Mouse (Mus musculus) midbrain, embryonic 12.5 days (tissue): ENCODE data around the gene Gm42957. TPM values are rescaled to one million over a fixed set of nuclear protein-coding genes. Genes with fewer than 3 reads are reported as not detected.

Experiments
- ATAC-seq: fragments of 200-750 bp; cut with Nextera tagmentation; 2 replicates; pipeline ENCODE4 v1.8.0; 2017; ENCODE audit warnings: low read depth, moderate TSS enrichment, moderate library complexity; ENCODE audit not compliant: low FRiP score
- H3K27ac ChIP-seq: fragments of 300-500 bp; sonication (generic); replicated peaks from 2 replicates; pipeline ENCODE4 v1.5.1; 2016; ENCODE audit warnings: mild to moderate bottlenecking
- H3K27me3 ChIP-seq: fragments of 300-500 bp; sonication (generic); 2 replicates; pipeline ENCODE4 v1.6.1; 2016; ENCODE audit warnings: mild to moderate bottlenecking
- H3K36me3 ChIP-seq: fragments of 300-500 bp; sonication (generic); 2 replicates; pipeline ENCODE4 v1.6.1; 2016
- H3K4me1 ChIP-seq: fragments of 300-500 bp; sonication (generic); 2 replicates; pipeline ENCODE4 v1.6.1; 2016
- H3K4me2 ChIP-seq: fragments of 300-500 bp; sonication (generic); replicated peaks from 2 replicates; pipeline ENCODE4 v1.6.1; 2016; ENCODE audit warnings: mild to moderate bottlenecking, moderate library complexity
- H3K4me3 ChIP-seq: fragments of 300-500 bp; sonication (generic); 2 replicates; pipeline ENCODE4 v1.5.1; 2016; ENCODE audit warnings: mild to moderate bottlenecking
- H3K9ac ChIP-seq: fragments of 300-500 bp; sonication (generic); replicated peaks from 2 replicates; pipeline ENCODE4 v1.6.1; 2016; ENCODE audit warnings: mild to moderate bottlenecking, moderate library complexity
- H3K9me3 ChIP-seq: fragments of 300-500 bp; sonication (generic); 2 replicates; pipeline ENCODE4 v1.6.1; 2016; ENCODE audit warnings: mild to moderate bottlenecking
- WGBS: fragments of 180-500 bp; shearing (Covaris S2); methylation state at CpG from one replicate; pipeline ENCODE4 v1.1.7; 2016; 5-methylcytosine and 5-hydroxymethylcytosine counted together
- polyA plus RNA-seq: library from polyadenylated mRNA; unstranded; fragments of >200 nt; fragmentation: Nextera tagmentation; extraction: Ambion mirVana; gene quantifications from 2 replicates; pipeline ENCODE4 v1.2.1, GENCODE M21; 2016

Gm42957 gene
- polyA plus RNA-seq, 1 experiment from 2014 or later = not detected

DNA sequence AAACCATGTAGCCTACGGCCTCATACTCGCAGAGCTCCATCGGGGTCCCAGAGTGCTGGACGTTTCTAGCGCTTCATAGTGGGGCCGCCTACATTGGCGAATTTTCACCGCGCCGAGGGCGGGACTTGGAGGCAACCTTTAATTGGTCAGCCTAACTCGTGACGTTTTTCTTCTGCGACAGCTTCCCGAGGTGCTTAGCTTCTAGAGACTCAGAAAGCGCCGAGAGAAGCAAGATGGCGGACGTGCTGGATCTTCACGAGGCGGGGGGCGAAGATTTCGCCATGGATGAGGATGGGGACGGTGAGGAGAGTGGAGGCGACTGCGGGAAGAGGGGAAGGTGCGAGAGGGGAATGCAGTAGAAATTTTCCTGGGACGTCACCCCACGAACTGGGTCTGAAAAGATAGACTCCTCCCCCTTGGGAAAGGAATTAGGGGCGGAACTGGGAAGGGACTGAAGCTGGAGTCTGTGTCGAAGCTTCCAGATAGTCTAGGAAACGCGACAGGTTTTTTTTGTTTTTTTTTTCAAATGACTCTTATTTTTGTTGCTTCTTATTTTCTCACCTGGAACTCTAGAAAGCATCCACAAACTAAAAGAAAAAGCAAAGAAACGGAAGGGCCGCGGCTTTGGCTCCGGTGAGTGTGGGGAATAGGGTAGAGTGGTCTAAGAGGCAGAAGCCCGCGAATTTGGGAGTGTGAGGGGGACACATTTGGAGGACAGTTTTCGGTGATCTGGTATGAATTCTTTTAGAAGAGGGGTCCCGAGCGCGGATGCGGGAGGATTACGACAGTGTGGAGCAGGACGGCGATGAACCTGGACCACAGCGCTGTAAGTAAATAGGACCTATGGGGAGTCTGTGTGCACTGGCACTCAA lies 5.3 kb upstream of the Gm42957 start, which contains the start of gene Rbm8a:
Gene Rbm8a (plus strand): TSS at position 205 of the 872 bp plus-strand sequence.
- H3K9ac ChIP-seq = peak within 1 kb of the TSS; percentile 76
- H3K4me3 ChIP-seq = peak within 1 kb of the TSS; percentile 71
- peak within 1 kb of the TSS; percentile 85 for H3K4me2 ChIP-seq
- peaks cover 18% of the 10 kb centered on the region for H3K4me1 ChIP-seq
- no peaks in the 10 kb centered on the region for H3K9me3 ChIP-seq
- H3K36me3 ChIP-seq = peaks cover 27% of the 10 kb centered on the region
- H3K27ac ChIP-seq = peak within 1 kb of the TSS; percentile 72; the same call in 1 of the 2 replicates
- WGBS = under 1% methylated on average over 48 of the region's 48 CpGs
- ATAC-seq = peak; percentile 92
- H3K27me3 ChIP-seq = no peaks in the 10 kb centered on the region

DNA sequence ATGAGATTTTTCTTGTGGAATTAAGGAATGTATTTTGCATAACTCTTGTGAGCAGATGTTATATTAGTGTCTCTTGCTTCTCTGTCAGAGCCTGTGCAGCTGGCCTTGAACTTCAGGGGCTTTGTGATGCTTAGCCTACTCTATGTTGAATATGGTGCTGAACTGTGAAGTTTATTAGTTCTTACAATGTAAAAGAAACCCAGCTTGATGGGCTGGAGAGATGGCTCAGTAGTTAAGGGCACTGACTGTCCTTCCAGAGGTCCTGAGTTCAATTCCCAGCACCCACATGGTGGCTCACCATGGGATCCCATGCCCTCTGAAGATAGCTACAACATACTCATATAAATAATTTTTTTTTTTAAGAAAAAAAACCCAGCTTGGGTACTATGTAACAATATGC lies 3.2 kb upstream of the Gm42957 start:
- ATAC-seq = no peak
- H3K27me3 ChIP-seq = no peaks in the 10 kb centered on the region
- H3K9ac ChIP-seq = no peak overlapping the region
- H3K9me3 ChIP-seq = no peaks in the 10 kb centered on the region
- peaks cover 20% of the 10 kb centered on the region for H3K36me3 ChIP-seq
- H3K4me2 ChIP-seq = no peak overlapping the region
- H3K27ac ChIP-seq = no peak overlapping the region
- H3K4me1 ChIP-seq = peaks cover 32% of the 10 kb centered on the region
- H3K4me3 ChIP-seq = no peak overlapping the region

GRCm38 (mm10) chr3:96634015-96634414 lies 1.3 kb upstream of the Gm42957 start:
- Histone ChIP-seq H3K27me3 (no peaks in the 10 kb centered on the region), H3K4me2 (no peak overlapping the region), H3K27ac (no peak overlapping the region), H3K36me3 (peaks cover 32% of the 10 kb centered on the region), H3K4me1 (peaks cover 31% of the 10 kb centered on the region), H3K9ac (no peak overlapping the region), H3K4me3 (no peak overlapping the region), H3K9me3 (no peaks in the 10 kb centered on the region)
- WGBS = 74% methylated on average over 1 of the region's 1 CpGs
- no peak for ATAC-seq

- peak overlapping the region; percentile 87 for H3K27ac ChIP-seq
- 10% methylated on average over 15 of the region's 15 CpGs for WGBS
- peaks cover 24% of the 10 kb centered on the region for H3K4me1 ChIP-seq
- peak overlapping the region; percentile 92 for H3K4me3 ChIP-seq
- ATAC-seq = no peak; the same call in 1 of the 2 replicates
- H3K27me3 ChIP-seq = no peaks in the 10 kb centered on the region
- H3K9ac ChIP-seq = peak overlapping the region; percentile 94
- peaks cover 44% of the 10 kb centered on the region for H3K36me3 ChIP-seq
- H3K9me3 ChIP-seq = no peaks in the 10 kb centered on the region
- H3K4me2 ChIP-seq = peak overlapping the region; percentile 89
These were observed 632 bp downstream of the Gm42957 start for GRCm38 (mm10) chr3:96635906-96636305.

- no peak for ATAC-seq
- Histone ChIP-seq H3K27ac (no peak overlapping the region), H3K9me3 (no peaks in the 10 kb centered on the region), H3K4me3 (peak overlapping the region; percentile 92), H3K4me1 (peaks cover 19% of the 10 kb centered on the region), H3K9ac (peak overlapping the region; percentile 94; the same call in 1 of the 2 replicates), H3K27me3 (no peaks in the 10 kb centered on the region), H3K36me3 (peaks cover 46% of the 10 kb centered on the region), H3K4me2 (peak overlapping the region; percentile 89)
- 69% methylated on average over 11 of the region's 11 CpGs for WGBS
These were observed 1.2 kb downstream of the Gm42957 start for GRCm38 (mm10) chr3:96636448-96636847.

GRCm38 (mm10) chr3:96639219-96639618 lies 3.9 kb downstream of the Gm42957 start:
- no peak overlapping the region for H3K9ac ChIP-seq
- ATAC-seq = no peak
- H3K4me3 ChIP-seq = no peak overlapping the region
- no peaks in the 10 kb centered on the region for H3K9me3 ChIP-seq
- H3K27me3 ChIP-seq = no peaks in the 10 kb centered on the region
- H3K4me2 ChIP-seq = no peak overlapping the region
- H3K36me3 ChIP-seq = peaks cover 48% of the 10 kb centered on the region
- no peak overlapping the region for H3K27ac ChIP-seq
- H3K4me1 ChIP-seq = peaks cover 19% of the 10 kb centered on the region
- 88% methylated on average over 1 of the region's 1 CpGs for WGBS

GRCm38 (mm10) chr3:96645018-96645649 lies 9.9 kb downstream of the Gm42957 start, which contains the start of gene Itga10:
Itga10 (plus strand) TSS chr3:96645584.
- Histone ChIP-seq H3K4me1 (no peaks in the 10 kb centered on the region), H3K9me3 (no peaks in the 10 kb centered on the region), H3K27ac (no peak within 1 kb of the TSS), H3K9ac (no peak within 1 kb of the TSS), H3K27me3 (no peaks in the 10 kb centered on the region), H3K4me3 (no peak within 1 kb of the TSS), H3K4me2 (no peak within 1 kb of the TSS), H3K36me3 (peaks cover 32% of the 10 kb centered on the region)
- ATAC-seq = no peak
- WGBS = 64% methylated on average over 7 of the region's 7 CpGs

GRCm38 (mm10) chr3:96647365-96647764 lies 12.1 kb downstream of the Gm42957 start:
- no peak for ATAC-seq
- 80% methylated on average over 3 of the region's 3 CpGs for WGBS
- H3K27ac ChIP-seq = no peak overlapping the region

DNA sequence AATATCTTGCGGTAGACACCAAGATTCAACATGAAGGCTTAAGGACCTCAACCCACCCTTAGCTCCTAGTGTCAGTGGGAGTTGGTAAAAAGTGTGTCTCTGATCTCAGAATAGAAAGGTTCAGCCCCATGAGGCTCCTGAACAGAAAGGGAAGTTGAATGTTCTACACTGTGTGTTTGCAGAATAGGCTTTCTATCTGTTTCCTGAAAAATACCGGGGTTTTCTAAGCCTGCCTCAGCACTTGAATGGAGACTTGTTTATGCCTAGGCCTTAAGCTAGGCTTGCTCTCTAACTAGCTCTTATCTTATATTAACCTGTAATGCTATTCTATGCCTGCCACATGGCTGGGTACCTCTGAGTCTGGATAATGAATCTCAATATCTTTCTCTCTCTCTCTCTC lies 25.6 kb downstream of the Gm42957 start:
- no peak for ATAC-seq
- H3K27me3 ChIP-seq = no peaks in the 10 kb centered on the region
- peaks cover 10% of the 10 kb centered on the region; the same call in 1 of the 2 replicates for H3K4me1 ChIP-seq
- H3K4me3 ChIP-seq = no peak overlapping the region
- no peak overlapping the region for H3K27ac ChIP-seq
- 80% methylated on average over 2 of the region's 2 CpGs for WGBS
- H3K36me3 ChIP-seq = no peaks in the 10 kb centered on the region
- H3K9me3 ChIP-seq = no peaks in the 10 kb centered on the region
- no peak overlapping the region for H3K4me2 ChIP-seq
- H3K9ac ChIP-seq = no peak overlapping the region

More at GRCm38 (mm10) chr3:96647365-96647764, 12.1 kb downstream of the Gm42957 start:
- no peaks in the 10 kb centered on the region for H3K9me3 ChIP-seq
- no peaks in the 10 kb centered on the region for H3K27me3 ChIP-seq
- no peak overlapping the region for H3K4me3 ChIP-seq
- H3K9ac ChIP-seq = no peak overlapping the region
- no peaks in the 10 kb centered on the region for H3K4me1 ChIP-seq
- no peak overlapping the region for H3K4me2 ChIP-seq
- peaks cover 17% of the 10 kb centered on the region for H3K36me3 ChIP-seq

GRCm38 (mm10) chr3:96662731-96663316 lies 27.6 kb downstream of the Gm42957 start:
- Histone ChIP-seq H3K4me3 (peak overlapping the region; percentile 26), H3K27ac (no peak overlapping the region), H3K4me1 (peaks cover 10% of the 10 kb centered on the region; the same call in 1 of the 2 replicates), H3K4me2 (peak overlapping the region; percentile 52), H3K36me3 (no peaks in the 10 kb centered on the region), H3K9ac (peak overlapping the region; percentile 52), H3K9me3 (no peaks in the 10 kb centered on the region), H3K27me3 (no peaks in the 10 kb centered on the region)
- WGBS = 57% methylated on average over 8 of the region's 8 CpGs
- ATAC-seq = no peak

- peak; percentile 82; the same call in 1 of the 2 replicates for ATAC-seq
- H3K4me2 ChIP-seq = peak overlapping the region; percentile 52
- peak overlapping the region; percentile 26 for H3K4me3 ChIP-seq
- peak overlapping the region; percentile 52 for H3K9ac ChIP-seq
- H3K4me1 ChIP-seq = peaks cover 10% of the 10 kb centered on the region; the same call in 1 of the 2 replicates
- no peaks in the 10 kb centered on the region for H3K9me3 ChIP-seq
- H3K36me3 ChIP-seq = no peaks in the 10 kb centered on the region
- 5% methylated on average over 15 of the region's 18 CpGs for WGBS
- no peak overlapping the region for H3K27ac ChIP-seq
- no peaks in the 10 kb centered on the region for H3K27me3 ChIP-seq
These were observed 28.4 kb downstream of the Gm42957 start for GRCm38 (mm10) chr3:96663432-96664239.
